Mouse (Mus musculus): Measurements from ENCODE around the gene 4930595D18Rik.

Gene 4930595D18Rik

DNA sequence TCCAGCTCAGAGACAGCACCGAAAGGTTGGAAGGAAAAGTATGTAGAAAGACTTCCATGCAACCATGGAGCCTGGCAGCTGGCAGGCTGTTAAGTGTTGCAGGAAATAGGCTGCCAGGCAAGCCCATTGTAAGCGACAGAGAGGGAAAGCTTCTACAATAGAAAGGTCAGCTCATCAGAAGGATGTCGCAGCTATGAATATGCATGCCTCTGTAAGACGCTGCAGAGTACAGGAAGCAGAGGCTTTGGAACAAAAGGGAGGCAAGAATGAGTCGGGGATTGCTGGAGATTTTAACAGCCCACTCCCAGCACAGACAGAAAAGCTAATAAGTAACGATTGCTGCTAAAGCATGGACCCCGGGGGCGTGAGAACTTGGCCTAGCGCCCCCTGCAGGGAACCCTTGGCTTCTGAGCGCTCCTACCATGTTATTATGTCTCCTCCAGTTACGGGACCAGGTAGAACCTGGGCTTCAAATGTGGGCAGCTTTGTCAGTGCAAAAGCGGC, 41.2 kb downstream of the 4930595D18Rik start:
- no peak for DNase-seq (ENCODE audit: low read depth in 1 of 2, low spot score in 2 of 2)

- DNase-seq (ENCODE audit: low read depth in 1 of 2, low spot score in 2 of 2) = no peak
Measured at GRCm38 (mm10) chr12:111137079-111137478, 47.2 kb downstream of the 4930595D18Rik start.

- no peak for DNase-seq (ENCODE audit: low read depth in 1 of 2, low spot score in 2 of 2)
Measured at GRCm38 (mm10) chr12:111135953-111136352, 48.3 kb downstream of the 4930595D18Rik start.

GRCm38 (mm10) chr12:111134791-111135733, 49.2 kb downstream of the 4930595D18Rik start:
- DNase-seq (ENCODE audit: low read depth in 1 of 2, low spot score in 2 of 2) = no peak

GRCm38 (mm10) chr12:111134169-111134568, 50.1 kb downstream of the 4930595D18Rik start:
- DNase-seq (ENCODE audit: low read depth in 1 of 2, low spot score in 2 of 2) = no peak

DNA sequence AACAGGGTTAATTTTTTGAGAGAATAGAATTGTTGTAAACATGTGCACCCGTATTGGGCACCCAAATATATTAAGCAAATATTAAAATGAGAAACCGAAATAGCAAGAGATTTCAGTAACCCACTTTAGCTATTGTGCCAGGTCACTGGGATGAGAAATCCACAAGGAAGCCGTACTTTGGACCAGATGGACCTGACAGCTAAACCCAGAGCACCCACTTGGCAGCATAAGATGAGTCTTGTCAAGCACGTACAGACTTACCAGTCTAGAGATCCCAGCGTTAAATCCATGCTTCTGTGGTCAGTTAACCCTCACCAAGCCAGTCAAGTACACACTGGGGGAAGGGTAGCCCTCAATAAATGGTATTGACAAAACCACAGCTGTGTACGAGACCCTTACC, 58.6 kb downstream of the 4930595D18Rik start:
- DNase-seq (ENCODE audit: low read depth in 1 of 2, low spot score in 2 of 2) = no peak

DNA sequence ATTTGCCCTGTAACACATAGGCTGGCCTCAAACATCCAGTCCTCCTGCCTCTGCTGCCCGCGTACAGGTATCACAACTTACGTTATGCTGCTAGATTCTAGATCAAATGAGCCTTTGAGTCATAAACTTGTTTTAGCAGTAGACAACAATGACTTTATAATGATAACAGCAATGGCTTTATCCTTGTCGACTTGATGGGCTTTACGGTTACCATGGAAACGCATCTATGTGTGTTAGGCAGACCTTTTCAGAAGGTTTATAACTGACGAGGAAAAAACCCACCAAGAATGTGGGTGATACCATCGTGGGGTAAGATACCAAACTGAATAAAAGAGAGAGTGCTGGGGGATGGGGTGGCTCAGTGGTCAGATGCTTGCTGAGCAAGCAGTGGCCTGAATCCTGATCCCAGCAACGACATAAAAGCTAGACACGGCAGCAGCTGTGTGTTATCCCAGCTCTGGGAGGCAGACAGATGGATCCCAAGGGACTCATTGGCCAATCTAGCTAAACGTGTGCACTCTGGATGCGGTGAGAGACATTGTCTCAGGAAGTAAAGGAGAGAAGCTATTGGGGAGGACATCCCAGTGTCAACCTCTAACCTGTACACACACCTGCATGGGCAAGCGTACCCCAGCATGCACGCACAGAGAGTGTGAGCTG, 59.6 kb downstream of the 4930595D18Rik start:
- no peak for DNase-seq (ENCODE audit: low read depth in 1 of 2, low spot score in 2 of 2)

DNA sequence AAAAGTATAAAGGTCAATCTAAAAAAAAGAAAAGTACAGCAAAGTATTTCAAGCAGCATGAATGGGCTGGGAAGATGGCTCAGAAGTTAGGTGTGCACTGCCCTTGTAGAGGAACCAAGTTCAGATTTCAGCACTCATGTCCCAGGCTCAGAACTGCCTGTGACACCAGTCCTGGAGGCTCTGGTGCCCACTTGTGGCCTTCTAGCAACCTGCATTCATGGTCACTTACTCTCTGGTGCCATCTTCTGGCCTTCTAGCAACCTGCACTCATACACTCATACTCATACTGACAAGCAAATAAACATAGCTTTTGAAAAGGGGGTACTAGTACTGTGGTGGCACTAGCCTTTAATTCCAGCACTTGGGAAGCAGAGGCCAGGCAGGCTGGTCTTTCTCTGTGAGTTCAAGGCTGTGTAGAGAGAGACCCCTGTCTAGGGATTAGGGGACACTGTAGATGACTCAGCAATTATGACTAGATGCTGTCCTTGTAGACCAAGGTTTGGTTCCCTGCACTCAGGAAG, 61.9 kb downstream of the 4930595D18Rik start:
- no peak for DNase-seq (ENCODE audit: low read depth in 1 of 2, low spot score in 2 of 2)

GRCm38 (mm10) chr12:111120976-111121645, 63.2 kb downstream of the 4930595D18Rik start:
- DNase-seq (ENCODE audit: low read depth in 1 of 2, low spot score in 2 of 2) = no peak

DNA sequence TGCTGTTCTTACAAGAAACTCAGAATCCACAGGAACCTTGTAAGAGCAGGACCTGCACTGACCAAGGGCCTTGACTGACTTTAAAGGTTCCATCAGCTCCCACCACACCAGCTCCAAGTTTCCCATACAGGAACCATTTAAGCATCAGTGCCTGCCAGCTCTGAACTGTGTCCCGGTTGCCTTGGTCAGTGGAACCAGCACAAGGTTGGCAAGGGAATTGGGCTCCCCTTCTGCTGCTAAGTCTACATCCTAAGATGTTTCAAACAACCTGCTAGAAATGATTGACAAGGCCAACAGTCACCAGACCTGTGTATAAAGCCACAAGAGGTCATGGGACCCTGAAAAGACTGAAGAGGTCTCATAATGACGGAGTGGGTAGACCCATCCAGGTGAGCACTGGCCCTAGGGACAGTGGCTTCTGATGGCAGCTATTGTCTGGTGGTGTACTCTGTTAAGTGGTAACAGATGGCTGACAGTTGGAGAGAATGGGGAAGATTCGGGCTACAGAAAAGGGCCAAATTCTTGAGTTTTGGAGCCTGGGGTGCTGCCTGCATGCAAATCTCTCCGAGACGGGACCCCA, 64.7 kb downstream of the 4930595D18Rik start:
- DNase-seq (ENCODE audit: low read depth in 1 of 2, low spot score in 2 of 2) = no peak

GRCm38 (mm10) chr12:111114593-111114992, 69.7 kb downstream of the 4930595D18Rik start:
- DNase-seq (ENCODE audit: low read depth in 1 of 2, low spot score in 2 of 2) = no peak

DNA sequence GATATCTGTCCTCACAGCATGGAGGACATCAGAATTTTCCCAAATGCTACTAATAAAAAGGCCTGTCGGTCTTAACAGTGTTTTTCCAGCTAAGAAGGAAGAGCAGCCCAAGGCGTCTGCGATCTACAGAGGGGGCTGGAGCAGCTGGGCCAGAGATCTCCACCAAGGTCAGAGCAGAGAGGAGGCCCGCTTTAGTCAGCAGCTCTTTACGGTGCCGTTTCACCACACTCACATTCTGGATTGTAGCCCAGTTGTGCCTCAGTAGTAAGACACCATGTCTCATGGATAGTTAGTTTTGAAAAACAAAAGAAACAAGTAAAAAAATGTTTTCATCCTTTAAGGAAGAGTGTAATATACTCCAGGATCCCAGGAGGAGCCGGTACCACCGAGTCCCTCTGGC, 73.1 kb downstream of the 4930595D18Rik start:
- no peak for DNase-seq (ENCODE audit: low read depth in 1 of 2, low spot score in 2 of 2)

Data from monocyte, adult 2 months (primary cell).